Mouse (Mus musculus) kidney, postnatal 36 days (tissue): Measurements from ENCODE around the gene Adi1.

ENCODE experiments used
- DNase-seq, 2 experiments: peaks; one replicate each; pipeline ENCODE4 v3.0.0; 2021 to 2022; ENCODE audit warnings: mixed read lengths in 2 of 2

Gene Adi1

GRCm38 (mm10) chr12:28694776-28695175 lies 19.7 kb downstream of the Adi1 start:
- DNase-seq: no peak

DNA sequence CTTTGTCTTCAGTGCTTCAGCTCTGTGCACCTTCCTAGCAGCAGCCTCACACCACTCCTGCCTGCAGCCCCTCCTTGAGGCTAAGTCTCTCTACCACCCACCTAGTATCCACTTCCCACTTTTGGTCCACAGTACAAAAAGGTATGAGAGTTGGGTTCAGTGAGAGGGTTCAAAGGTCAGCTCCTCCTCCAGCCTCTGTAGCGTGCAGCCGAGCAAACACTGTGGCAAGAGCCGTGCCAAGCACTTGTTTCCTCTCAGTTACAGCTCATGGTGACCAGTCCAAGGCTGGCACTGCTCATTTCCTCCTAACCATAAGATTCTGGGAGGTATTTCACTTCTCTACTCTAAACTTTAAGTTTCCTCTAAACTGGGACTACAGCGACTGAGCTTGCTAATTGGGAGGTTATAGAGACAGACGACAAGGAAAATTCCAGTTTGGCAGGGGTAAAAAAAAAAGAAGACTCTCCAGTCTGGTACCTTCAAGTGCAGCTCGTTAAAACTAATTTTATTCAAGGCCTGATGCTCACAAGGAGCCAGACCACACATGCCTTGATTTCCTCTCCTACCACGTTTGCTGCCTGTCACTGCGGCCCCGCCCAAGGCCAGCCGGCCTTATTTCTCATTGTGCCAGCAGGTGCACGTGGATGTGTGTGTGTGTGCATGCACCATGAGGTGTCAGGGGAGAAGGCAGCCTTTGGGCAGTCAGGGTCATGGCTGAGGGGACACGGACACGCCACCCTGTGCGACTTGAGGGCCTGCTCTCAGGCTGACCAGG lies 23.0 kb downstream of the Adi1 start:
- peak; percentile 65 to 76 for DNase-seq

GRCm38 (mm10) chr12:28699086-28699485 lies 24.1 kb downstream of the Adi1 start:
- no peak for DNase-seq

DNA sequence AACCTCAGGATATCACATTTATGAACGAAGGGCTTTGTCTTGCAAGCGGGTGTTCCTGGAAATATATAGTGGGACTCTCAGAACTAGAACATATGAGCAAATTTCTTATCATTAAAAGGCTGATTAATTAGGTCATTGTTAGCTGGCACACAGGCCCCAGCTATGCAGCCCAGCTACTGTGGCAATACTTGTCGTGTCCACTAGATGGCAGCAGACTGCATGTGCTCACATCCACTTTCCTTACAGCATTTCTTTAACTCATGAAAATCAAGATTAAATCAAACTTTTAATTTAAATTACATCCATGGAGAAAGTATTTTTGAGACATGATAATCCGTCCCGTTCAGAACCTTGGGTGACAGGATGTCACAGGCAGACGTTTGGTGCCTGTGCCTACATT lies 24.6 kb downstream of the Adi1 start:
- peak; percentile 65 to 84 for DNase-seq

GRCm38 (mm10) chr12:28700101-28700511 lies 25.1 kb downstream of the Adi1 start:
- no peak for DNase-seq

DNA sequence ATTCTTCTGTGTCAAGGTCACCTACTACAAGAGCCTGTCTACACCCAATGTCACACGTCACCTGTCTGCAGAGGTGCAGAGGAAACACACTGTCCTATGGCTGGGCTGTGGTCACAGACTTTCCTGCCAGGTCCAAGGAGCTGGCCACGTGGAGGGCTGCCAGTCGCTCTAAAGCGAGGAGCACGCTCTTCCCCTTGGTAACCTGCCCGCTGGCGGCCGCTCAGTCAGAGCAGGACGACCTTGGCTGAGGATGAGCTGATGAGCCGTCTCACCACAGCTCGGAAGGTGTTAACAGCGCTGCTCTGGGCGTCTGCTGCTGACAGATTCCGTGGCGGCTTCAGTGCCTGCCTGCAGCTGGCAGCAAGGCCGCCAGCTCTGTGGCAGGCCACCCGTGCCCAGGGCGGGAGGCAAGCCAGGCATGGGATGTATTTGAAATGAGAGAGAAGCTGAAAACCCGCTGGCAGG lies 25.6 kb downstream of the Adi1 start:
- peak; percentile 70 to 84 for DNase-seq

DNA sequence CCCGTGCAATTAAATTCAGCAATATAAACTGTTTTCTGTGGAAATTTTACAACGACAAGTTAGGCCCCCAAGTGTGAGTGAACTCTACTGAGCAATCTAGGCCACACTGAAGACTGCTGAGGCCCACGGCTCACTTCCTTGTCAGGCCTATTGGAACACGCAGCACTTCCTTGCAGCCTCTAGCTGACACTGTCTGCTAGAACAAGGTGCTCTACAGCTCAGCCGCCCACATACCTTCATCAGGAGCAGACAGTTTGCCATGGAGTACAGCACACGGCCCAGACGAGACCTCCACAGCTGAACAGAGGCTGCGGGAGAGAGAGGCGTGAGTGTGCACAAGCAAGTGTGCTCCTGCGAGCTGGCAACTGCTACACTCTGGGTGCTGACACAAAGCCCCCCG lies 26.3 kb downstream of the Adi1 start:
- DNase-seq: no peak

- peak; percentile 11 to 22 for DNase-seq
Observed at GRCm38 (mm10) chr12:28704381-28704780, 29.4 kb downstream of the Adi1 start.

GRCm38 (mm10) chr12:28705204-28705603 lies 30.2 kb downstream of the Adi1 start:
- DNase-seq: no peak

DNA sequence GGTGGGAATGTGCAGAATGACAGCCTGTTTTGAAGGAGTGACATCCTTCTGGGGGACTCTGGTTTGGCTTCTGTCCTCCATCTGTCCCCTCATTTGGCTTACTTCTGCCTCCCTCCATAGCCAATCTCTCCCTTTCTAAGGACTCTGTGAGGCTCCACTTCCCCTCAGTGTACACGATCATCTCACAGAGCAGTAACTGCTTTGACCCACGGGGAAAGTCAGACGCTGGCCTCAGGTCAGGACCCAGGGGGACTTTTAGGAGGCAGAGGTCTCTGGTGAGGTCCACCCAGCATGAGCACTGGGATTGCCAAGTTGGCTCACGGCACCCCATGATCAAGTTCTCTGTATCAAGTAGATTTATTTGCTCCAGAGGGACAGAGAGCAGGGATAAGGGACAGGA lies 33.1 kb downstream of the Adi1 start:
- no peak for DNase-seq

- no peak for DNase-seq
Observed at GRCm38 (mm10) chr12:28710566-28711185, 35.6 kb downstream of the Adi1 start.

DNA sequence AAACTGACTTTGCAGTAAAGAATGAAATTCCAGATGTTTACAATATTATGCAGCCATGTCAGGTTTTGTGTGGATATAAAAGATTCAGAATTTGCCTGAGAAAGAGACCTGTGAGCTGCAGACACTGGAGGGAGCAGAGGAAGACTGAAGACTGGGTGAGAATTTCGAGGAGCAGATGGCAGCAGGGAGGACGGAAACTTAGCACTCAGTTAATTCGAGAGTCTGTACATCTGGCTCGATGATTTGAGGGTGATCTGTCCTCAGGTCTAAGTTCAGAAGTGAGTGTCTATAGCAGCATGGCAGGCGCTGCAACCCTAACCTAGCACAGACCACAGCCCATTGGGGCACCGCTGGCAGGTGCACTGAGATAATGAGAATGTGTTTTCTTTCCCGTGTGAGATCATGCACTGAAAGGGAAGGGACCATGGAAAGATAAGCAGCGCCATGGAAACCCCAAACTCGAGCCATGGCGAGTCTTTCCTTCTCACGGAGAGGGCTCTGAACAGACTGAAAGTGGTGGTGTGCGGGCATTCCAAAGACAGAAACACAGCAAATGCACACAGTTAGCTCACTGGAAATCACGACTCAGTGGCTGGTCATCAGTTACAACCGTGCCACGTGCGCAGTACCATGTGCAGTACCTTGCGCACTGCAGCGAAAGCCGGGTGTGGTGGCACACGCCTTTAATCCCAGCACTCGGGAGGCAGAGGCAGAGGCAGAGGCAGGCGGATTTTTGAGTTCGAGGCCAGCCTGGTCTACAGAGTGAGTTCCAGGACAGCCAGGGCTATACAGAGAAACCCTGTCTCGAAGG lies 40.0 kb downstream of the Adi1 start:
- no peak for DNase-seq

GRCm38 (mm10) chr12:28717066-28717465 lies 42.0 kb downstream of the Adi1 start:
- no peak for DNase-seq

GRCm38 (mm10) chr12:28718106-28718505 lies 43.1 kb downstream of the Adi1 start:
- peak; percentile 59 to 60 for DNase-seq

GRCm38 (mm10) chr12:28724366-28724765 lies 49.3 kb downstream of the Adi1 start:
- no peak for DNase-seq

- no peak for DNase-seq
Observed at GRCm38 (mm10) chr12:28726204-28726603, 51.2 kb downstream of the Adi1 start.

- no peak for DNase-seq
Observed at GRCm38 (mm10) chr12:28727061-28727460, 52.0 kb downstream of the Adi1 start.
